Comparison of ENCODE assay signal across 9 mouse cellular contexts in genomic region chr1:138637850-138638249, GRCm38 (mm10). TPM values are rescaled to one million over a fixed set of nuclear protein-coding genes. Genes with fewer than 3 reads are reported as not detected.
DNase-seq lines count a peak whose midpoint lies in the region; ATAC-seq and TF ChIP-seq lines count a peak whose summit lies in the region.
"Had no signal": no experiment of that assay in that cellular context is flagged by ENCODE, and none has a peak within 500 bp of the region (broad histone marks: within the 10 kb centered on the region; RNA-seq: fewer than 3 reads in every experiment).

No protein-coding gene starts in this region.

- H3K36me3 ChIP-seq in forebrain, postnatal 0 days (ENCODE audit: insufficient read depth) = no peaks in the 10 kb centered on the region
- no peaks in the 10 kb centered on the region for H3K36me3 ChIP-seq in forebrain, embryonic 13.5 days (ENCODE audit: poor library complexity, severe bottlenecking)
- H3K36me3 ChIP-seq: stomach, embryonic 15.5 days had no signal

- H3K9me3 ChIP-seq in forebrain, postnatal 0 days (ENCODE audit: low read length) = no peaks in the 10 kb centered on the region
- H3K9me3 ChIP-seq in forebrain, embryonic 13.5 days (replicated peaks) = no peaks in the 10 kb centered on the region
- H3K9me3 ChIP-seq: stomach, embryonic 15.5 days had no signal

- no peak overlapping the region for H3K4me3 ChIP-seq in forebrain, postnatal 0 days (ENCODE audit: low read depth, low read length)
- no peak overlapping the region for H3K4me3 ChIP-seq in forebrain, embryonic 13.5 days
- H3K4me3 ChIP-seq: stomach, embryonic 15.5 days had no signal

- ATAC-seq in forebrain, postnatal 0 days = no peak
- ATAC-seq in forebrain, embryonic 13.5 days = no peak

- H3K27me3 ChIP-seq in forebrain, postnatal 0 days (ENCODE audit: insufficient read depth, low read length) = no peaks in the 10 kb centered on the region
- H3K27me3 ChIP-seq in forebrain, embryonic 13.5 days = no peaks in the 10 kb centered on the region
- H3K27me3 ChIP-seq: stomach, embryonic 15.5 days had no signal

- peak; percentile 42 for TF ChIP-seq CTCF in forebrain, postnatal 0 days (IDR thresholded peaks at IDR 0.05; ENCODE audit: low read depth)

- no peak overlapping the region for H3K9ac ChIP-seq in forebrain, postnatal 0 days
- no peak overlapping the region for H3K9ac ChIP-seq in forebrain, embryonic 13.5 days
- H3K9ac ChIP-seq: stomach, embryonic 15.5 days had no signal

- H3K4me1 ChIP-seq in forebrain, postnatal 0 days (ENCODE audit: insufficient read depth) = no peaks in the 10 kb centered on the region
- no peaks in the 10 kb centered on the region for H3K4me1 ChIP-seq in forebrain, embryonic 13.5 days
- H3K4me1 ChIP-seq: stomach, embryonic 15.5 days had no signal

- no peak for DNase-seq in forebrain, postnatal 0 days
- DNase-seq in retina, embryonic 14.5 days (ENCODE audit: low spot score) = peak; percentile 21
- DNase-seq in retina, postnatal 1 day = no peak
- peak; percentile 20 to 66 for DNase-seq in kidney, adult 8-10 months
- DNase-seq in thymus, postnatal 25 days = peak; percentile 34
- no peak for DNase-seq in frontal cortex, postnatal 36 days (ENCODE audit: low spot score in 2 of 2)
- no peak for DNase-seq in MN1 (ENCODE audit: low spot score)

- H3K27ac ChIP-seq in forebrain, postnatal 0 days (ENCODE audit: low read depth, low read length) = no peak overlapping the region
- H3K27ac ChIP-seq in forebrain, embryonic 13.5 days = no peak overlapping the region
- H3K27ac ChIP-seq: stomach, embryonic 15.5 days had no signal

- H3K4me2 ChIP-seq in forebrain, postnatal 0 days (ENCODE audit: low read depth) = no peak overlapping the region
- H3K4me2 ChIP-seq in forebrain, embryonic 13.5 days = no peak overlapping the region
- H3K4me2 ChIP-seq: stomach, embryonic 15.5 days had no signal

RNA-seq across cellular contexts. Expression of gene Nek7, which starts 17.9 kb away (rescaled TPM):
- 10.9 and 15.4 TPM in 2 replicates for total RNA-seq in forebrain, postnatal 0 days (2014; rRNA removed)
- polyA plus RNA-seq in forebrain, postnatal 0 days (2015; fragmentation: Nextera tagmentation; extraction: Ambion mirVana) = 9.9 and 15.3 TPM in 2 replicates
- polyA plus RNA-seq in forebrain, embryonic 13.5 days (2015; fragmentation: Nextera tagmentation; extraction: Ambion mirVana) = 19.8 and 20.6 TPM in 2 replicates

Comparison
In these comparisons a context has a peak if more than half of its experiments do, and no peak if none do; other contexts are left out.
1. DNase-seq: peak in retina, embryonic 14.5 days (single experiment), kidney, adult 8-10 months (2 of 2) and thymus, postnatal 25 days (single experiment); none in forebrain, postnatal 0 days (single experiment), retina, postnatal 1 day (single experiment), frontal cortex, postnatal 36 days (0 of 2) and MN1 (single experiment).